Mouse (Mus musculus): ENCODE measurements around the gene Bhlhb9.

The Bhlhb9 gene

DNA sequence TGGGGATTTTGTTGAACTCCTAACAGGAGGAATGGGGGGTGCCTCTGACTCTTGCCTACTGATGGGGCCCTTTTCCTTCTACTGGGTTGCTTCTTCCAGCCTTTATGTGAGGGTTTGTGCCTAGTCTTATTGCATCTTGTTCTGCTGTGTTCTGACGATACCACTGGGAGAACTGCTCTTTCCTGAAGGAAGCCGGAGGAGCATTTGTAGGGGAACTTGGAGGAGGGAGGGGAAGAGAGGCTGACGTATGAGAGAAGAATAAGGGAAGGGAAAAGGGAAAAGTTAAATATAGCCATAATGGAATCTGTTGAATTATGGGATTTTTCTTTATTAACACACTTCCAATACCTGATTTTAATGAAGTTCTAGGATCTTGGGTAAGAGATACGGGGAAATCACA is 119.2 kb downstream of the Bhlhb9 start:
- DNase-seq (ENCODE audit: low spot score in 2 of 2): no peak

DNA sequence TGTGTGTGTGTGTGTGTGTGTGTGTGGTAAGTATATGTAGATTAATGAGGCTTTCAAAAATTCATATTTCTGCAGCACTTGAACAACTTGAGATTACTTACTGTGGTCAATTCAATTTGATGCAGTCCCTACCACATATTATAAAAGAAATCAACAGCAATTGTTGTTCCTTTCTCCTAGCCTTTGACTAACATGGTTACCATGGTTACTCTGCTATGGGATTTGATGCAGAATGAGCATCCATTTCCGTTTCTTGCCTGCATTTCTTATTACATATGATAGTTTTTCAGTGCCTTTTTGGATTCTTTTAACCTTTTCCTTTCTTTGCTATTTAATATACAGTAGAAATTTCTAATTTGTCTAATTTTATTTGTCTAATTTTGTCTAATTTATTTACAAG is 119.7 kb downstream of the Bhlhb9 start:
- DNase-seq (ENCODE audit: low spot score in 2 of 2): no peak

DNA sequence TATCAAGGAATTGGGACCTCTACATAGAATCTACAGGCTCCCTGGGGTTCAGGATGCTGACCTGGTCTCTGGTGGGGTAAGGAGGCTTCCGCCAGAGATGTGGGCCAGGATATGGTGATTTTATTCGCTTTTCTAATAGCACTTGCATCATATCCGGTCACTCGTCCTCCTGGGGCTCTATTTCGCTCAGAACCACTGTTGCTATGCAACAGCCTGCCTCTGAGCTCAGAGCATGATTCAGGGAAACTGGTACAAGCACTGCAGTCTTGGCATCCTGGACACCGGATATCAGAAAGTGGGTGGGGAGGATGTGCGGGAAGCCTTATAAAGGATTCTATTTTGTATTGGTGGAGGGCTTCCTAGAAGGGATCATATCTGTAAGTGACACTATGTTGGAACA is 124.8 kb downstream of the Bhlhb9 start:
- no peak for DNase-seq (ENCODE audit: low spot score in 2 of 2)

DNA sequence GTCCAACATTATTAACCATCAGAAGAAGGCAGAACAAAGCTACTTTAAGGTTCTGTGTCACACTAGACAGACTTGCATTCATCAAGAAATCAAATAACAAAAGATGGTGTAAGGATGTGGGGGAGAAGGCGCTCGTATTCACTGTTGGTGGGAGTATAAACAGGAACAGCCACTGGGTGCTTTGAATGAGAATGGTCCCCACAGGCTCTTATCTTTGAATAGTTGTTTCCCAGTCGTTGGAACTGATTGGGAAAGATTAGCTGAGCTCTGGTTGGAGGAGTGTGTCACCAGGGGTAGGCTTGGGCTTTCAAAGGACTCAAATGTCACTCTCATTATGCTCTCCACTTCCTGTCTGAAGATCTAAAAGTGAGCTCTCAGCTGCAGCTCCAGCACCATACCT is 128.5 kb downstream of the Bhlhb9 start:
- DNase-seq (ENCODE audit: low spot score in 2 of 2): no peak

DNA sequence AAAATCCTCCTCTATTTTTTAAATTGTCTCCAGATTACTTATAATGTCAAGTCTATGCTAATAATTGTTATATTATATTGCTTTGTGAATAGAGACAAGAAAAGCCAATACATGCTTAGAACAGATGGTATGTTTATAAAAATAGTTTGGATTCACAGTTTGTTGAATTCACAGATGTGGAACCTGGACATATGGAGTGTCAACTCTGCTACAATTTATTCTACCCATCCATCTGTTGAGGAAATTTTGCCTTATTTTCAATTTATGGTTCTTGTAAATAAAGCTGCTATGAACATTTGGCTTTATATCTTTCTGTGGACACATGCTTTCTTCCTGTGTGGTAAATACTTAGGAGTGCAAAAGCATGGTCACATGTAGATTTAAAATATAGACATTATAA is 131.2 kb downstream of the Bhlhb9 start:
- DNase-seq (ENCODE audit: low spot score in 2 of 2): no peak

DNA sequence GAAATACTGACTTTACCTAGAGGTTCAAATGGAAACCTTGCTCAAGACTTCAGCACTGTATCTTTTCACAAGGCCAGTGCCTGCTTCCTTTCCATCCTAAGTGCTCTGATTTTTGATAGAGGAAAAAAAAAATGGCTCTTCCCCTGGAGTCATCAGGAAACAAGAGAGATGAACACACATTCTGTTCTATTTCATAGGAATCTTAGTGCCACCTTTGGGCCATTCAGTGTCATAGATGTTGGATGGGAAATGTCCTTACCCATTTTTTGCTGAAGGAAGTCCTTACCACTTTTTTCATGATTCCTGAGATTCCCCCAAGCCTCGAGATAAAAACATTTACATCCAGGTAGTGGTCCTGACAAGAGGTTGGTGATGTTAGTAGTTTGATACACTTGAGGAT is 139.1 kb downstream of the Bhlhb9 start:
- no peak for DNase-seq (ENCODE audit: low spot score in 2 of 2)
